Mouse (Mus musculus): ENCODE measurements around the gene Wdr62. TPM values are rescaled to one million over a fixed set of nuclear protein-coding genes. Genes with fewer than 3 reads are reported as not detected.

Gene Wdr62
- 8.6 and 9.9 TPM in 2 replicates for polyA plus RNA-seq (2015; fragmentation: Nextera tagmentation; extraction: Ambion mirVana)

DNA sequence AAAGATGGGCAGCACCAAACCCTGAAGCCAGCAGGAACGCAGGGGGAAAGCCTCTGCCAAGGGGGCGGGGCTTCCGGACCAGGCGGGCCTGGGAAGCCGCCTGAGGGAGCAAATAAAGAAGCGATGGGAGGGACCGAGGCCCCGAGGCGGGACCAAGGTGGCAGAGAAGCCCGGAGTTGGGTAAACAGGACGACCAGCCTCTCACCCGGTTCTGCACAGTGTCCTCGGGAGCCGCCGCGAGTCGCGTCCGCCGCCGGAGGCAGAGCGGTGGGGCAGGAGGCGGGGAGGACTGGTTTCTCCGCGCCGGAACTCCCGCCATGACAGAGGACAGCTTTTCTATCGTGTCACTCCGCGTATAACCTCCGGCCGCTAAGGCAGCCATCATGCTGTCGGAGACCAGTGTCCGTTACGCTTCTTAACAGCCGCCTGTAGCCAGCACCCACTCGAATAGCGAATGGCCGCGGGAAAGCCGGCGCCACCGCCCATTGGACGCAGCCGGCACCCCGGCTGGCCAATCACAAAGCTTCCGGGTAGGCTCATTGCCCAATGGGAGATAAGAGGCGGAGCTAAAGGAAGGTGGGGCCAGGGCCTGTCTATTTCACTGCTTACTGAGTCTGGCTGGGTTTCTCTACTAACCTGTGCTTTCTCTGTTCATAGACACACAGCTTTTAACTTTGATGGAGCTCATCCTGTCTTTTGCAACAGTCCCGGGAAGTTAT, at the start of gene Wdr62, which contains the start of gene Thap8:
Wdr62 (minus strand) TSS at position 469 of the 719 bp plus-strand sequence.
Thap8 (plus strand) TSS at position 144 of the 719 bp plus-strand sequence.
- Histone ChIP-seq H3K4me2 (peak within 1 kb of the TSS; percentile 85), H3K9me3 (replicated peaks) (no peaks in the 10 kb centered on the region), H3K27ac (peak within 1 kb of the TSS; percentile 99), H3K4me1 (peaks cover 19% of the 10 kb centered on the region), H3K36me3 (no peaks in the 10 kb centered on the region; the same call in 1 of the 2 replicates), H3K9ac (peak within 1 kb of the TSS; percentile 49), H3K27me3 (no peaks in the 10 kb centered on the region), H3K4me3 (replicated peaks) (peak within 1 kb of the TSS; percentile 69)
- peak; percentile 97 for ATAC-seq (replicated peaks; ENCODE audit: low FRiP score)
- WGBS, result under 1% methylated on average over 49 of the region's 49 CpGs

DNA sequence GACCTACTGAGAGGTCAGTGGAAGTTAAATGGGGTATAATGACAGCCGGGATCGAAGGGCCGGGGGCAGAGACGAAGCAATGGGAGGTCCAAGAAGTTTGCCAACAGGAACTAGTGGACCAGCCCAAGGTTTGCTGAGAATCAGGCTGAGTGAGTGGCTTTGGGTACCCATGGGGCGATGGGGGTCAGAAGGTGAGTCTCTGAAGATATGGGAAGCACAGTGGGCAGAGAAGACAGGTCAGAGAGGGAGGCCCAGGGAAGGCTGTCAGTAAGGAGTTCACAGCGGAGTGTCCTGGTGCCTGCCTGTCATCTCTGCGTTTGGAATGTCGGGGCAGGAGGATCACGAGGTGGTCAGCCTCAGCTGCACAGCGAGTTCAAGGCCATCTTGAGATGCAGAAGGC, 48.2 kb upstream of the Wdr62 start:
- Histone ChIP-seq H3K4me2 (no peak overlapping the region), H3K27me3 (peaks cover 5% of the 10 kb centered on the region), H3K9me3 (replicated peaks) (no peaks in the 10 kb centered on the region; the same call in 1 of the 2 replicates), H3K4me1 (peaks cover 13% of the 10 kb centered on the region), H3K27ac (no peak overlapping the region), H3K36me3 (no peaks in the 10 kb centered on the region), H3K4me3 (replicated peaks) (no peak overlapping the region), H3K9ac (no peak overlapping the region)
- no peak for ATAC-seq (replicated peaks; ENCODE audit: low FRiP score)
- WGBS, result 31% methylated on average over 10 of the region's 10 CpGs

DNA sequence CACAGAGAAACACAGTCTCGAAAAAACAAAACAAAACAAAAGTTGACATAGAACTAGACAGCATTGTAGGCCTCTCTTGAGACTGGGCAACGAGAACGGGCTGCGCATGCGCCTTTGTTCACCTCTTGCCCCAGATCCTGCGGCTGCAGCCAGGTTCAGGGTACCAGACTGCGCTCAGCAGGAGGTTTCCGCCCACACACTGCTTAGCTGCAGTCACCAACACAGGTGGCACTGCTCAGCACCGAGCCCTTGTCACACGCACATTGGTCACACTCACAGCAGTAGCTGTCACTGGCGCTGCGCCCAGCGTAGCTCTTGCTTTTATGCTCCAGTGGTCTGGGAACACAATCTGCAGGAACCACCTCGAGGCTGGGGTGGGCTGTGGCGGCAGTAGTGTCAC, 46.9 kb upstream of the Wdr62 start:
- Histone ChIP-seq H3K4me3 (replicated peaks) (no peak overlapping the region), H3K9ac (no peak overlapping the region), H3K9me3 (replicated peaks) (no peaks in the 10 kb centered on the region; the same call in 1 of the 2 replicates), H3K36me3 (no peaks in the 10 kb centered on the region), H3K27ac (peak overlapping the region; percentile 28; the same call in 1 of the 2 replicates), H3K4me2 (peak overlapping the region; percentile 29), H3K4me1 (peaks cover 18% of the 10 kb centered on the region), H3K27me3 (no peaks in the 10 kb centered on the region)
- WGBS, result 29% methylated on average over 15 of the region's 15 CpGs
- peak; percentile 65 for ATAC-seq (replicated peaks; ENCODE audit: low FRiP score)

DNA sequence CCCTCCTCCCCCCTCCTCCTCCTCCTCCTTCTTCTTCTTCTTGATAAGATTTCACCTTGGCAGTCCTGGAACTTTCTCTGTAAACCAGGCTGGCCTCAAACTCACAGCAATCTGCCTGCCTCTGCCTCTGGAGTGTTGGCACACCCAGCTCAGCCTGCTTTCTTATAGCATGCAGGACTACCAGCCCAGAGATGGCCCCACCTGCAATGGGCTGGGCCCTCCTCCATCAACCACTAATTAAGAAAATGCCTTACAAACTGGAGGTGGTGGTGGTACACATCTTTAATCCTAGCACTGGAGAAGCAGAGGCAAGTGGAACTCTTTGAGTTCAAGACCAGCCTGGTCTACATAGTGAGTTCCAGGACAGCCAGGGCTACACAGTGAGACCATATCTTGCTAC, 46.2 kb upstream of the Wdr62 start:
- H3K27ac ChIP-seq, result no peak overlapping the region
- no peak overlapping the region for H3K4me2 ChIP-seq
- no peaks in the 10 kb centered on the region for H3K27me3 ChIP-seq
- H3K36me3 ChIP-seq, result no peaks in the 10 kb centered on the region
- H3K9me3 ChIP-seq (replicated peaks), result no peaks in the 10 kb centered on the region; the same call in 1 of the 2 replicates
- no peak for ATAC-seq (replicated peaks; ENCODE audit: low FRiP score)
- peaks cover 16% of the 10 kb centered on the region for H3K4me1 ChIP-seq
- H3K4me3 ChIP-seq (replicated peaks), result no peak overlapping the region
- no peak overlapping the region for H3K9ac ChIP-seq

DNA sequence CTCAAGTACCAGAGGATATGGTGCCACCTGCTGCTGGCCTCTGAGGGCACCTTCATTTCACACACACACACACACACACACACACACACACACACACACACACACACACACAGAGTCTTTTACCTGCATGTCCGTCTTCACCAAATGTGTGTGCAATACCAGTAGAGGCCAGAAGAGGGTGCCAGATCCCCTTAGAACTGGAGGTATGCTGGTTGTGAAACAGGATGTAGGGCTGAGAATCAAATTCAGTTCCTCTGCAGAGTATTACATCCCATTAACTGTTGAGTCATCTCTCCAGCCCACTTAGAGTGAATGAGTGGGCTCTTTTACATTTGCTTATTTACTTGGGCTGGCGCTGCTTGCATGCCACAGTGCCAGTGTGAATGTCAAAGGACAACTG, 45.1 kb upstream of the Wdr62 start:
- Histone ChIP-seq H3K4me1 (peaks cover 25% of the 10 kb centered on the region), H3K27me3 (no peaks in the 10 kb centered on the region), H3K9me3 (replicated peaks) (no peaks in the 10 kb centered on the region; the same call in 1 of the 2 replicates), H3K9ac (no peak overlapping the region), H3K36me3 (no peaks in the 10 kb centered on the region), H3K4me3 (replicated peaks) (no peak overlapping the region), H3K4me2 (no peak overlapping the region), H3K27ac (no peak overlapping the region)
- 52% methylated on average over 2 of the region's 2 CpGs for WGBS
- no peak for ATAC-seq (replicated peaks; ENCODE audit: low FRiP score)

DNA sequence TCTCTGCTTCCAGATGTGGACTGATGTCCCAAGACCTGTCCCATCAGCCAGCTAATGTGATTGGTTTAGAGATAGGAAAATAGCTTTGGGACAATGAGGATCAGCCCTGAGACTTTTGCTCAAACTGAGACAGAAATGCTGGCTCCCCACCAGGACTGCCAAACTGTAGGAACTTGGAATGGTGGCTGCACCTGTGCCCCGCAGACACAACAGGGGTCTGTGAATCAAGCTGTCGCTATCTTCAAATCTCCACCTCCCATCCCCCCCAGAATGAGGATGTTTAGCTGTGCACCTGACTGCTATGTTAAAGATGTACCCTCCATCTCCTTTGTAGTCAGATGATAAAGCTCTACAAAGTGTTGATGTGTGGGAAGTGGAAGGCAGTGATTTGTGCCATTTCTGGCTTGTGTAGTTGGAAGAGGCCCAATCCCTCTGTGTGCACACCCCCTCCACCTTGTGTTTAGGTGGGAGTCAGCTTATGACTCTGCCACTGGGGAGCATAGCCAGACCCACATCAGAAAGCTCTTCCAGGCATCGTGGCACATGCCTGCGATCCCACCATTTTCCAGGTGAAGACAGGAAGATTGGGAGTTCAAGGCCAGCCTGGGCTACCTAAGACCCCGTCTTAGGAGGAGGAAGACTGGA, 44.2 kb upstream of the Wdr62 start:
- no peak overlapping the region for H3K4me3 ChIP-seq (replicated peaks)
- no peak for ATAC-seq (replicated peaks; ENCODE audit: low FRiP score)
- H3K27me3 ChIP-seq, result no peaks in the 10 kb centered on the region
- H3K9me3 ChIP-seq (replicated peaks), result no peaks in the 10 kb centered on the region; the same call in 1 of the 2 replicates
- no peak overlapping the region for H3K4me2 ChIP-seq
- 83% methylated on average over 5 of the region's 5 CpGs for WGBS
- H3K4me1 ChIP-seq, result peaks cover 25% of the 10 kb centered on the region
- no peak overlapping the region for H3K9ac ChIP-seq
- H3K36me3 ChIP-seq, result no peaks in the 10 kb centered on the region
- H3K27ac ChIP-seq, result no peak overlapping the region

DNA sequence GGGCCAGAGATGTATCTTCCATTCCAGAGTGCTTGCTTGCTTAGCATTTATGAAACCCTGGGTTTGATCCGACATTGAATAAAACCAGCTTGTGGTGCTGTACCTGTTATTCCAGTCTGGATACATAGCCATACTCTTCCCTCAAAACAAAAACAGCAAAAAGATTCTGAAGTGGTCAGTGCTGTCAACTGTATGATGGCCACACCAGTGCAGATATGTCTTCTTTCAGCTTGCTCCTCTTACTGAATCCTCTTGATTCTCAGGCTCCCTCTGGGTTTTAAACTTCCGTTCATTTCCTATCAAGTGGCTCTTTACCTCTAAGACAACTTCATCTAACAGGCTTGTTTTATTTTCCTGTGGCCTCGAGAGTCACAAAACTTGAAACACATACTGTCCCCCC, 43.6 kb upstream of the Wdr62 start, which contains the start of gene Sdhaf1:
Sdhaf1 (minus strand) TSS at position 101 of the 400 bp plus-strand sequence.
- ATAC-seq (replicated peaks; ENCODE audit: low FRiP score), result no peak
- Histone ChIP-seq H3K9me3 (replicated peaks) (no peaks in the 10 kb centered on the region; the same call in 1 of the 2 replicates), H3K4me2 (peak within 1 kb of the TSS; percentile 93), H3K36me3 (0 out of 2 replicates have a peak, but pooled peaks cover 4% of the 10 kb centered on the region), H3K4me3 (replicated peaks) (peak within 1 kb of the TSS; percentile 90), H3K9ac (peak within 1 kb of the TSS; percentile 42), H3K27ac (peak within 1 kb of the TSS; percentile 90), H3K4me1 (peaks cover 25% of the 10 kb centered on the region), H3K27me3 (no peaks in the 10 kb centered on the region)
- 78% methylated on average over 3 of the region's 3 CpGs for WGBS

DNA sequence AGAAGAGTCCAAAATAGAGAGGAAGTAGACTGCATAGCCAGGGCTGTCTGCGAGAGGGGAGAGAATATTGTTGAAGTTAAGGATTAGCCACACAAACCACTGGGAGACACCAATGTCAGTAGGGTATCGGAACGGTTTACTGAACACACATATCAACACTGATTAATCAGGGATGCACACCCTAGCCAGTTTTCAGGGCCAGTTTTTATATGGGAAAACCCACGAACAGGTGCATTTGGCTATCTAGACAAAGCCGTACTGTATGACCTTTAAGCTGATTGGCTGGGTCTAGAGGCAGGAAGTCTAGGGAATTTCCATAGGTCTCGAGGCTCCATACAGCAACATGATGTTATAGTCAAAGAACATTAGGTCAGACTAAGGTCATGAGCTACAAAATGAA, 42.6 kb upstream of the Wdr62 start:
- H3K9me3 ChIP-seq (replicated peaks), result no peaks in the 10 kb centered on the region; the same call in 1 of the 2 replicates
- peak; percentile 0; the same call in 1 of the 2 replicates for ATAC-seq (replicated peaks; ENCODE audit: low FRiP score)
- H3K36me3 ChIP-seq, result 0 out of 2 replicates have a peak, but pooled peaks cover 8% of the 10 kb centered on the region
- no peaks in the 10 kb centered on the region for H3K27me3 ChIP-seq
- peaks cover 32% of the 10 kb centered on the region for H3K4me1 ChIP-seq
- peak overlapping the region; percentile 42 for H3K9ac ChIP-seq
- H3K4me2 ChIP-seq, result peak overlapping the region; percentile 93
- H3K4me3 ChIP-seq (replicated peaks), result peak overlapping the region; percentile 90
- 36% methylated on average over 6 of the region's 6 CpGs for WGBS
- H3K27ac ChIP-seq, result peak overlapping the region; percentile 90

DNA sequence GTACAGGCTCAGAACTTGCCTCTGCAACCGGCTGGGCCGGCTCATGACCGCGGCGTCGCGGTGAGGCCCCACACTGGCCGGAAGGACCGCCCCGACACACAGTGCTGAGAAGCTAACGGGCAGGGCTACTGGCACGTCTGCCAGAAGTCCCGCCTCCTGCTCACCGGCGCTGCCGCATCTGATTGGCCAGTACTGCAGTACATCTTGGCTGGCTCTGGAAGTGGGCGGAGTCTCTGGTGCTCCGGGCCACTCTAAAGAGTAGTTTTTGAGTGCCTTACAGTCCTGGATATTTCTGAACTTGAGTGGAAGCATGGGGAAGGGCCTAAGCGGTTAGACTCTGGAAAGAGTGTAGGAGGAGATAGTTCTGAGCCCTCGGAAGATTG, 42.1 kb upstream of the Wdr62 start:
- peak overlapping the region; percentile 93 for H3K4me2 ChIP-seq
- H3K4me3 ChIP-seq (replicated peaks), result peak overlapping the region; percentile 90
- peaks cover 31% of the 10 kb centered on the region for H3K4me1 ChIP-seq
- peak overlapping the region; percentile 91 for H3K9ac ChIP-seq
- H3K27me3 ChIP-seq, result no peaks in the 10 kb centered on the region
- peaks cover 9% of the 10 kb centered on the region; the same call in 1 of the 2 replicates for H3K36me3 ChIP-seq
- peak overlapping the region; percentile 90 for H3K27ac ChIP-seq
- H3K9me3 ChIP-seq (replicated peaks), result no peaks in the 10 kb centered on the region; the same call in 1 of the 2 replicates
- ATAC-seq (replicated peaks; ENCODE audit: low FRiP score), result peak; percentile 97
- under 1% methylated on average over 20 of the region's 20 CpGs for WGBS

DNA sequence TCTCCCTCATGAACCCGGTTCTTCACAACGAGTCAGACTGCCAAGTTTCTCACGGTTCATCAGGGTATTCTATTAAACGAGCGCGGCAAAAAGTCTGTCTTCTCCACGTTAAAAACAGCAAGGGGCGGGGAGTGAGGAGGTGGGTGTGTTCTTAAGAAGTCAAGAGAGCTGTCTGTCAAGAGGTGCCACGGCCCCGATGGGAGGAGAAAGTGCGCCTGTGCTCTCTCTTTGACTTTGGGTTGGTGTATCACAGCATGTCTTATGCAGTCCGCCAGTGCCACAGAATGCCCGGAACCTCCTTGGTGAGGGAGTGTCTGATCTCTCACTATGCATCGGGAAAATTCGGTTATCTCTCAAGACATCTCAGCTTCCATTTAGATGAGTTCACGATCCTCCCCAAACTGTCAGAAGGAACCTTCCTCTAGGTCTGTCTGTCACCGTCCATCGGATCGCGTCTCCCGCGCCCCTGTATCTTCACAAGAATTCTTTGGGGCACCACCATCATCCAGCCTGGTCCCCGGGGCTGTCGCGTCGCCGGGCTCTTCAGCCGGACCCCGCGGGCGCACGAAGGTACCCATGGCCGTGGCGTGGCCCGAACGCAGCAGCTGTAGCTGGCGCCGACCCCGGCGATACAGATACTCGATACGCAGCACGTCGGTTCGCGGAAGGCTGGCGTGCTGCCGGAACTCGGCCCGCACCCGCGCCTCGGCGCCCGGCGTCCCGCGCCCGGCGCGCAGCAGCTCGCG, 41.5 kb upstream of the Wdr62 start, which contains the start of gene E130208F15Rik:
E130208F15Rik (plus strand) TSS at position 202 of the 746 bp plus-strand sequence.
- H3K9me3 ChIP-seq (replicated peaks), result no peaks in the 10 kb centered on the region; the same call in 1 of the 2 replicates
- WGBS, result under 1% methylated on average over 63 of the region's 63 CpGs
- H3K4me1 ChIP-seq, result peaks cover 29% of the 10 kb centered on the region
- H3K27ac ChIP-seq, result peak within 1 kb of the TSS; percentile 90
- H3K36me3 ChIP-seq, result peaks cover 12% of the 10 kb centered on the region; the same call in 1 of the 2 replicates
- H3K4me3 ChIP-seq (replicated peaks), result peak within 1 kb of the TSS; percentile 90
- ATAC-seq (replicated peaks; ENCODE audit: low FRiP score), result peak; percentile 59
- H3K27me3 ChIP-seq, result no peaks in the 10 kb centered on the region
- H3K4me2 ChIP-seq, result peak within 1 kb of the TSS; percentile 93
- peak within 1 kb of the TSS; percentile 91 for H3K9ac ChIP-seq

DNA sequence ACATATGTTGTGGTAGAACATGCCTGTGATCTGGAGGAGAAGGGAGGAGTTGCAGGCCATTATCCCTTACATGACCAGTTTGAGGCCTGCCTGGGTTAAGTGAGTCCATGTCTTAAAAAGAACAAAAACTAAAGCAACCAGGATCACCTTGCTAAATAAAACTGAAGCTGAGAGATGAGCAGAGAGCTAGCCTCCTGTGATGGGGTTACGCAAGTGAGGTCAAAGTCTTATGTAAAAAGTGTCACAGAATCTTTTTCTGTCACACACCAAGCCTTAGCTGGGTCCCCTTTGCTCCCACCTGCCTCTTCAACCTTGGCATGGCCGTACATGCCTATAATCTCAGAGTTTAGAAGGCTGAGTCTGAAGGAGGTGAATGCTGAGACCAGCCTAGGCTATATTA, 40.7 kb upstream of the Wdr62 start:
- H3K36me3 ChIP-seq, result peaks cover 15% of the 10 kb centered on the region; the same call in 1 of the 2 replicates
- no peaks in the 10 kb centered on the region; the same call in 1 of the 2 replicates for H3K9me3 ChIP-seq (replicated peaks)
- peak overlapping the region; percentile 93 for H3K4me2 ChIP-seq
- no peak overlapping the region for H3K9ac ChIP-seq
- no peak overlapping the region for H3K27ac ChIP-seq
- ATAC-seq (replicated peaks; ENCODE audit: low FRiP score), result no peak
- peak overlapping the region; percentile 90 for H3K4me3 ChIP-seq (replicated peaks)
- H3K4me1 ChIP-seq, result peaks cover 33% of the 10 kb centered on the region
- WGBS, result 77% methylated on average over 2 of the region's 2 CpGs
- H3K27me3 ChIP-seq, result no peaks in the 10 kb centered on the region
